Mouse (Mus musculus) thymus, adult 2 months (tissue): Measurements from ENCODE around the gene Gmnn.

Experiments
- CTCF ChIP-seq: fragments of 200-500 bp; IDR thresholded peaks from 2 replicates; pipeline ENCODE4 v1.5.1; 2012; ENCODE audit warnings: mild to moderate bottlenecking, control low read depth, low read length, moderate library complexity, borderline replicate concordance; ENCODE audit not compliant: control insufficient read depth, poor library complexity, insufficient read depth; ENCODE audit errors: extremely low read depth
- POLR2A ChIP-seq: fragments of 200-500 bp; IDR thresholded peaks from 2 replicates; pipeline ENCODE4 v1.6.1; 2012; ENCODE audit warnings: mild to moderate bottlenecking, low read length, control low read depth, moderate library complexity; ENCODE audit not compliant: control insufficient read depth, poor library complexity, insufficient read depth; ENCODE audit errors: extremely low read depth

GRCm38 (mm10) chr13:24786014-24786490 is 24.3 kb upstream of the Gmnn start:
- TF ChIP-seq CTCF (no peak), POLR2A (0 out of 2 replicates have a peak, but pooled peaks have one; percentile 21)
